9 mouse cellular contexts compared by ENCODE assay signal in the genomic region with DNA sequence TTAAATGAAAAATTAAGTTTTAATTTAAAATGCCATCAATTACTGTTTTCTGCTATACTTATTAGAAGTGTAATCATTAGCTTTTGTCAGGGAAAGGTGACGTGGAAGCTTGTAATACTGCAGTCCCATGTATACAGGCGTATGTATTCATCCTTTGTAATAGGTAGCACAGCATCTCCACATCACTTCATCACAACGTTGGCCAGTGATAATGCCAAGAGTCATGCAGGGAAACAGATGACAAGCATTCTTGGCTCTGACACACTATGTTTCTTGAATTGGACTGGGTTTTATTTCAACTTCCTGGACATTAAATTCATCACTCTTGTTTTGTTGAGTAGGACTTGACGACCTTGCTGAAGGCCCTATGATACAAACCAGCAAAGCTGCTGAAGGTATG.
"Had no signal": no experiment of that assay in that cellular context is flagged by ENCODE, and none has a peak within 500 bp of the region (broad histone marks: within the 10 kb centered on the region; RNA-seq: fewer than 3 reads in every experiment).

No protein-coding gene starts in this region.

- DNase-seq: kidney, postnatal 14 days; left cerebral cortex, postnatal 4 days; lung, adult 18-20 months; right cerebral cortex, adult 18-20 months; right cerebral cortex, postnatal 25 days; thymus, postnatal 4 days had no signal

- H3K4me3 ChIP-seq: limb, embryonic 13.5 days had no signal

- H3K9me3 ChIP-seq: limb, embryonic 13.5 days had no signal

- H3K9ac ChIP-seq: limb, embryonic 13.5 days; liver, embryonic 14.5 days had no signal

- H3K4me1 ChIP-seq: limb, embryonic 13.5 days had no signal

- H3K27me3 ChIP-seq: limb, embryonic 13.5 days had no signal

- ATAC-seq: midbrain, embryonic 16.5 days had no signal

- H3K36me3 ChIP-seq: limb, embryonic 13.5 days had no signal

- H3K4me2 ChIP-seq: limb, embryonic 13.5 days had no signal

- H3K27ac ChIP-seq: limb, embryonic 13.5 days; liver, embryonic 14.5 days had no signal
